Mouse (Mus musculus) adrenal gland, adult 18-20 months (tissue): Measurements from ENCODE around the gene Mup4. TPM values are rescaled to one million over a fixed set of nuclear protein-coding genes. Genes with fewer than 3 reads are reported as not detected.
"Not testable (repeated sequence)": the region's sequence is repeated elsewhere in the genome, so short reads cannot be mapped to it uniquely, and the experiment has no call there.

Source experiments
- DNase-seq, 2 experiments: peaks; one replicate each; pipeline ENCODE4 v3.0.0; 2021 to 2022; ENCODE audit warnings: low spot score in 2 of 2
- long read RNA-seq, 2 experiments: library from polyadenylated mRNA; stranded (forward); transcript quantifications; one replicate each; pipeline ENCODE4 v2.0.0; 2021
- total RNA-seq, 2 experiments: library from RNA; stranded (reverse); gene quantifications; 1 replicate in 1 of 2; 2 replicates in 1 of 2; pipeline ENCODE4 v1.2.3; 2021

Mup4 gene
- not detected for total RNA-seq
- long read RNA-seq, experiment 1: 0 reads
- long read RNA-seq, experiment 2: 0 reads

DNA sequence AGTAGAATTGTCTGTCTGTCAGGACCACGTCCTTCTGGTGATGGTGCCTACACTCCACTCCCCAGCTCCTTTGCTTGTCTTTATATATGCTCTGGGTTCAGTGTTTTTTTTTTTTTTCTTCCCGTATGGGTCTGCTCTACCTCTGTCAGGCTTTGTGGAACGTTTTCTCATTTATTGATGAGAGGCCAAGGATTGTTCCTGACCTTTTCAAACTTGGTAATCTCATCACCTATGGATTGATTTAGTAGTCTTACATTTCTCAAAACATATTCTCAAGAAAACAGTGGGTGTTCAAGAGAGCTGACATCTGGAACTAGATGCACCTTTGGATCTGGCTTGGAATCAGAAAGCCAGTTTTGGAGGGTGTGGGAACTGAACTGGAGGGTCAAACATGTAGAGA lies at the start of gene Mup4:
Mup4 (minus strand) TSS at position 101 of the 400 bp plus-strand sequence.
- DNase-seq: no peak

DNA sequence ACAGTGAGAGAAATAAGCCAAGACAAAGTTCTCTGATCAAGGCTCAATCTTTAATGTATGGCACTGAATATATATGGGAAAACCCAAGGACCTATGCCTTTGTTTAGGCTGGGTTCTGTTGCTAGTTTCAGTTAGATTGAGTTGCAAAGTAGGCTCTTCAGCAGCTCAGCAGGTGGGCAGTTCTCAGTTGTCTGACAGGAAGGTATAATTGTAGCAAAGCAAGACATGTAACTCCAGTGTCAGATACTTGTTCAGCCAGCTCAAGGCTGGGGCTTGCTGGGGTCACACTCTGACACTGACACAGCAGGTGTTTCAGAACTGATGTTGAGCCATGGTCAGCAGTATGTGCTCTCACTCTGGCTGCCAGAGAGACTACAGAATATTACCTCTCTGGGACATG lies 37.4 kb upstream of the Mup4 start:
- not testable (repeated sequence) for DNase-seq

DNA sequence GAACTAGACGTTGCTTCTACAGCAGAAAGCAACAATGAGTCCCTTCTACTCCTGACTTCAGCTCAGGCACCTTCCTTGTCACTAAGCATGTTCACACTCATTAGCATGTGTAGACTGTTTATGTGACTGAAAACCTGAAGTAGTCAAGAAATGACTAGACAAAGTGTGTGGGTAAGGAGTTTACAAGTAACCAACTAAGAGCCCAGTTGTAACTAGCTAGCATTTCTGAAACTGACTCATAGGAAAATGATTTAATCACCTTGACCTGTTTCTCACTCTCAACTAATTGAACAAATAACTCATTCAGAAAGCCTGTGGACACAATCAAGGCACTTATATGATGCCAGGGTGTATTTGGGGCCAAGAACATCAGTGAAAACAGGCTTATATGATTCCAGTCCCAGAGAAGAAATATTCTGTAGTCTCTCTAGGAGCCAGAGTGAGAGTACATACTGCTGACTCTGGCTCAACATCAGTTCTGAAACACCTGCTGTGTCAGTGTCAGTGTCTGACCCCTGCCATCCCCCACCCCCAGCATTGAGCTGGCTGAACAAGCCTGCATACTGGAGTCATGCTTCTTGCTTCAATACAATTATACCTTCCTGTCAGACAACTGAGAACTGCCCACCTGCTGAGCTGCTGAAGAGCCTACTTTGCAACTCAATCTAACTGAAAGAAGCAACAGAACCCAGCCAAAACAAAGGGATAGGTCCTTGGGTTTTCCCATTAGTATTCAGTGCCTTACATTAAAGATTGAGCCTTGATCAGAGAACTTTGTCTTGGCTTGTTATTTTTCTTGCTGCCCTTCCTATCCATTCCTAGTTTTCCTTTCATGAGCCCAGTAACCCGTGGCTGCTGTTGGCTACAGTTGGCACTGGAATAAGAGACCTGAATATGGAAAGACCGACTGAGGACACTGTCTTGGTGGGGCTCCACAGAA lies 3.2 kb upstream of the Mup4 start, which contains the start of gene Mup6:
Mup6 (plus strand) TSS at position 890 of the 940 bp plus-strand sequence.
- no peak for DNase-seq

DNA sequence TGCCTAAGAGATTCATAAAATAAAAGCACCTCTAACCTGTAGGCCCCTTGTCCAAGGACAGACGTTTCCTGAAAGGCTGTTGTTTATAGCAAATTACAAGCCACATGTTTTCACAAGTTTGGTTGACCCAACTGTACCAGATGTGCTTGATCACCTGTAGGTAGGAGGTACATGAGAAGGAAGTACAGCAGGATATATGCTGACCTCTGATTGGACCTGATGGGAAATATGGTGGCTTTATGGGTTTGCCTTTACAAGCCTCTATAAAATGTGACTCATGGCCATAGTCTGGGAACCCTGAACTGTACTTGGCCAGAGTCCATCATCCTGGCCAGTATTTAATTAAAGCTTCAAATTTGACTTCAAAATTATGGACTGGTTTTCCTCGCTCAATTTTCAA lies 23.0 kb downstream of the Mup4 start:
- DNase-seq: no peak

DNA sequence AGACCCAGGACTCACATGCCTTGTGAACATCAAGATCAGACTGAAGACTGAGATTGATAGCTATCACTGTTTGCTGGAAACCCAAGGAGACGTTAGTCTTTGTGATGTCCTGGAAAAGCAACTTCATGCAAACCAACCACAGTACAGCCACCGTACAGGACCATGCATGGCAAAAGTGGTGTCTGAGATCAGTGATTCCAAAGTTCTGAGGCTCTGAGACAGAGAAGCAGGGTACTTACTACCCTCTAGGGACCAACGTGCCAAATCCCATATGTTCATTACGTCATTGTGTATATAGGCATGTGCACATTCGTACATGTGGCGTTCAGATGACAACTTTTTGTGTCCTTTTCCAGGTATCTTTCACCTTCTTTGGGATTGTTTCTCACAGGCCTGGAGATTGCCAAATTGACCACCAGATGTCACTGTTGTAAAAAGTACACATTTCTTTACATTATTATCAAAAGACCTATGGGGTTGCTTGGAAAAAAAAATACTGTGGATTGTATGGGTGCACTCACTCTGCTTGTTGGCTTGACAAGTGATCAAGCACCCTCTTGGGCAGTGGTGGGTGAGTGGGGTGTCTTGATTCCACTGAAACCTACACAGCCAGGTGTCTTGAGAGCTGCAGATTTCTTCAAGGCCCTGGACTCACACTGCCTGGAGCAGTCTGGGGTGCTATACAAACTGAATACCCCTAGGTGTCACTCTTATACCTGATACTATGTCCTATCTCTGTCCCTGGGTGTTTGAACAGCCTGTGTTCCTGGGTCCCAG lies 27.8 kb downstream of the Mup4 start:
- DNase-seq: no peak

DNA sequence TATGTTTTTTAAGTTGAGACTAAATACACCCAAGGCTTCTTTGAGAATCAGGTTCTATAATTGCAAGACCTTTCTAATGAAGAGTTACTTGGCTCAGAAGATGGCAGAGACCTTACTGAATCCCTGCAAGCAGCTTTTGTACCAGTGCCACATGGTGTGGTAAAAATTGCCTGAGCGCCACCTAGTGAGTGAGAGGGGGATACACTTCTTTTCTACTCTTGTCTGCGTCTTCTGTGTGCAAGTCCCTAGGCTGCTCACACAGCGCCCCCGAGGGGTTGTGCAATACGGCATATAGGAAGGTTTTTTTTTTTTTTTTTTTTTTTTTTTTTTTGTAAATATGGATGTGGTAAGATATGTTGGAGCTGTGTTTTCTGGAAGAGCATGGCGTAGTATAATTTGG lies 32.2 kb downstream of the Mup4 start:
- DNase-seq: peak; percentile 36 to 38

DNA sequence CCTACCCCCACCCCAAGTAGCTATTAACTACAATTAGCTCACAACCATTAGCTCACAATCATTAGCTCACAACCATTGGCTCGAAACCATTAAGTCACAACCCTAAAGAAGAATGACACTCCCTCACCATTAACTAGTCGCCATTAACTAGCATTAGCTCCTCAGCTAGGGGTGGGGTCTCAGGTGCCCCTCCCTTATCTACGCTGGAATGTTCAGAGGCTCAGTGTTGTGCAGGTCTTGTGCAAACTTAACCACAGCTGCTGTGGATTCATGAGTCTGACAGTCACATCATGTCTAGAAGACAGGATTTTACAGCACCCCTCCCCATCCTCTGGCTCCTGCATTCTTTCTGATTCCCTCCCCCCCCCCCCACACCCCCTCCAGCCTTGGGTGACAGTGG lies 32.8 kb downstream of the Mup4 start:
- DNase-seq: no peak

DNA sequence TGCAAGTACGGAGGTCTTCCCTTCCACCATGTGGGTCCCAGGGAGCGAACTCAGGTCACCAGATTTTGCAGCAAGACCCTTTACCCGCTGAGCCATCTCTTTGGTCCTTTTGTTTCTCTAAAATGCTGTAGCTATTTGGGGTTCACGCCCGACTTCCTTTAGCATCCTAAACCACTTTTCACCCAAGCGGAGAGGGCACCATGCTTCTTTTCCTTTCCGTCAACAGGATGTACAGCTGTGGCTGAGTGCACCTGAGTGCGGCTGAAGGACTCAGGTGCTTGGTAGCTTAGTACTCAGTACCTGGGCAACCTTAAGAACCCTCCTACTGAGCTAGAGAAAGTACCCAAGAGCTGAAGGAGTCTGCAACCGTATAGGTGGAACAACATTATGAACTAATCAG lies 35.4 kb downstream of the Mup4 start:
- no peak for DNase-seq

DNA sequence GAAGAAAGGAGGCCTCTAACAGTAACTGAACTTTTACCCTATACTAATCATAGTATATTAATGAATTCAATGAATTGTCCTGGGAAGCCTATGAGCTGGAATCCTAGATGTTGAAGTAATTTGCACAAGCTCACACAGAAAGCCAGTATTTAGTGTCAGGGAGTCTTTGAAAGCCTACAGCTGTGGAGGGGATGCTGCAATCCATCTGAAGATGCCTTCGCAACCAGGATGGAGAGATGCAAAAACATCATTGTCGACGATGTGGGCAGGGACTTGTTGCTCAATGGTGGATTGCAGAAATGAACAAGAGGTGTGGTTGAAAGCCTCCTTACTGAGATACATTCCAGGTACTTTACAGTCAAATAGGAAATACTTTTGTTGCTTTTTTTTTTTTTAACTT lies 42.5 kb downstream of the Mup4 start:
- no peak for DNase-seq

DNA sequence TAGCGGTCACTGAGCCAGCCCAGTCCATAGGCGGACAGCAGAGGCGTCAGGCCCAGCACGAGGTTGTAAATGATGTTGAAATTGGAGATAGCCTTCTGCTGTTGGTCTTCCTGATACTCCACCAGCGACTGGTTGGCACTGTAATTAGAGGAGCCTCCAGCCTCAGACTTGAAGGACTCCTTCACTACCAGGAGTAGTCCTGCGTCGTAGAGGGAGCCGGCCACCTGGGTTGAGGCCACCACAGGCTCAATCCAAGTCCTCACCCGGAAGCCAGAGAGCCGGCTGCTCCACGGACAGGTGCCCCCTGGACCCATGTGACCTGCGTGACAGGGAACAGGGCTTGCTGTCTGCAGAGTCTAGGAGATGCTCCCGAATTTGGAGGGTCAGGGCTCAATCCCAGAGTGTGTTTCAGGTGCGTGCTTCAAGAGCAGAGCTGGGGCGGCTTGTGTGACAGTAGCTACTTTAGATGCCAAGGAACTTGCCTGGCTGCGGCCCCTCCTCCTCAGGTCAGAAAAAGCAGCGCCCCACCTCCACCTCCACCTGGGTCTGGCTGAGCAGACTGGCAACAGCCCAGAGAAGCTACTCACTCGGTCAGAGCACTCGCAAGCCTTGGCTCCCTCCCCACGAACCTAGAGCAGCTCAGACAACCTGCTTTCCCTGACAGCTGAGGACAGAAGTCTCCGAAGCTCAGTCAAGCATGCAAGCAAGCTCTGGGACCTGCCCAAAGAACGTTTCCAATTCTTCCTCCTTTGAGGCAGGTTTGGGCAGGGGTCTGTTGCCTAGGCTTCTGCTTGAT lies 45.7 kb downstream of the Mup4 start, which contains the start of gene Slc46a2:
Slc46a2 (minus strand) TSS at position 449 of the 796 bp plus-strand sequence.
- DNase-seq: no peak

DNA sequence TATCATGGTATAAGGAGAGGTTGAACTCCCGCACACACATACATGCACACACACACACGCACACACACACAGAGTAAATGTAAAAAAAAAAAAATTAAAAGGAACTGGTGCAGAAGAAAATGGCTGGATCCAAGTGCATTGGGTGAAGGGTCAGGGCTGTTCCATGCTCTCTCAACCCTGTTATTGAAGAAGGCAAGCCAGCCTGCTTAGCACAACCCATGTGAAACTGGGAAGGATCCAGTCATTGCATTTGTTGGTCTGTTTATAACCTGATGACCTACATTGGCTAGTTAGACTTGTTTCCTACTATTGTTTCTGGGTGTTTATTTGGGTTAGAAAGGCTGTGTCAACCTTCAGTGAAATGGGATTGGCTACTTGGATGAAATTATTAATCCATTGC lies 51.7 kb downstream of the Mup4 start:
- DNase-seq: no peak

DNA sequence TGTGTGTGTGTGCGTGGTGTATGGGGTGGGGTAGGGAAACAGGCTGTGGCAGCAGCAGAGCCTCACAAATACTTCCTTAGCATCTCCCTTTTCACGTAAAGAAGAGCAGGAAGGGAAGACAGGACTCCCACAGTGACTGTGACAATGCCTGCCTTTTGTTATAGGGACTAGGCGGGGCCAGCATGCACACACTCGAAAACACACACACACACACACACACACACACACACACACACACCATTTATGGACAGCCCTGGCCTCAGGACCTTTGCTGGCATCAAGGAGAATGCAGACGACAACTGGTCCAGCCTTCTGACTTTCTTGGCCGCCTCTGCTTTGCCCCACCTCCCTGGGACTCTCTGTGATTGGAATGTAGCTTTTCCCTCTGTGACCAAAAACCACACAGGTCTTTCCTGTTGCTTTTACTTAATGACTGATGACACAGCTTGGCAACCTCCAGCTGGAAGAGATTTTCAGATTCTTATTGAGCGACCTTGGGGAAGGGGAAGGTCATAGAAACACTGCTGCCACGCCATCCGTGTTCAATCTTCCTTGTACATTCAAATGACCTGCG lies 52.8 kb downstream of the Mup4 start:
- no peak for DNase-seq

DNA sequence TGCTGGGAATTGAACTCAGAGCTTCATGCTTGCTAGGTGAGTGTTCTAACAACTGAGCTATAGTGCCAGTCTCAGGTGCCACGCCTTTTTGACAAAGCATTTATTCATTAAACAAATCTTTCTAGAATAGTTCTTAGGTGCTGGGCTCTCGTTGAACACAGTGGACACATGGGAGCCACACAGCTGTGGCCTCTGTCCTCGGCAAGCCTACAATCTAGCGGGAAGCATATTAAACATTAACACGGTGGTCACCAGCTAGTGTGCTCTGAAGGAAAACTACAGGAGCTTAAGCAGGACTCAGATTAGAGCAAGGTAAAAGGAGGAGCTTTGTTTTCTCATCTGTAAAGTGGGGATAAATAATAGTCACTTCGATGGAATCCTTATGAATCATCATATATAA lies 53.4 kb downstream of the Mup4 start:
- DNase-seq: no peak

Other genes starting within 250 kb of the Mup4 start
- gene Inip, start 159.1 kb downstream of the Mup4 start, total RNA-seq: 10 to 100 TPM; 17.5 to 17.6 TPM
- gene Snx30, start 154.9 kb downstream of the Mup4 start, total RNA-seq: 1 to 10 TPM; 4.1 to 5.1 TPM
- gene Slc46a2, start 45.7 kb downstream of the Mup4 start, total RNA-seq: not detected
- gene Mup6, start 3.6 kb upstream of the Mup4 start, total RNA-seq: not detected
- not detected for gene Mup7, start 109.8 kb upstream of the Mup4 start, total RNA-seq
- under 1 TPM in 1 of 2 experiments, not detected in 1; 0.40 TPM for gene Mup2, start 193.6 kb upstream of the Mup4 start, total RNA-seq